ENCODE assay signal across 33 mouse cellular contexts in genomic region chr11:102368347-102368746, GRCm38 (mm10). TPM values are rescaled to one million over a fixed set of nuclear protein-coding genes. Genes with fewer than 3 reads are reported as not detected.
DNase-seq lines count a peak whose midpoint lies in the region; ATAC-seq and TF ChIP-seq lines count a peak whose summit lies in the region.
"Had no signal": no experiment of that assay in that cellular context is flagged by ENCODE, and none has a peak within 500 bp of the region (broad histone marks: within the 10 kb centered on the region; RNA-seq: fewer than 3 reads in every experiment).

No protein-coding gene starts in this region.

- WGBS in liver, embryonic 11.5 days = 40% methylated on average over 5 of the region's 5 CpGs
- WGBS in liver, embryonic 16.5 days (ENCODE audit: insufficient replicate concordance) = 26% methylated on average over 5 of the region's 5 CpGs

- peak; percentile 47 for DNase-seq in G1E (ENCODE audit: low spot score)
- no peak for DNase-seq in liver, embryonic 11.5 days (ENCODE audit: low spot score)
- DNase-seq in left cerebral cortex, adult 2 months (ENCODE audit: extremely low spot score in 1 of 2, low spot score in 2 of 2) = no peak
- no peak for DNase-seq in layer of hippocampus, postnatal 25 days (ENCODE audit: extremely low spot score in 1 of 2, low spot score in 1 of 2)
- no peak for DNase-seq in c-Kit-positive CD71-positive TER-119-positive erythroid progenitor cells, embryonic 14.5 days (ENCODE audit: low spot score)
- DNase-seq: adrenal gland, adult 2 months; adrenal gland, postnatal 36 days; cerebellum, adult 2 months; cerebellum, postnatal 36 days; embryo, embryonic 11 days; gastrocnemius, postnatal 25 days; heart, adult 18-20 months; kidney, adult 8-10 months; lung, adult 2 months; lung, postnatal 10 days; retina, postnatal 1 day; right cerebral cortex, postnatal 25 days had no signal

- peak overlapping the region; percentile 7 for H3K4me2 ChIP-seq in liver, embryonic 11.5 days
- H3K4me2 ChIP-seq in liver, embryonic 16.5 days (ENCODE audit: low read depth, low read length) = peak overlapping the region; percentile 50
- H3K4me2 ChIP-seq: embryonic facial prominence, embryonic 13.5 days; forebrain, embryonic 12.5 days; heart, embryonic 15.5 days; intestine, embryonic 15.5 days; limb, embryonic 13.5 days; midbrain, embryonic 15.5 days; neural tube, embryonic 15.5 days; stomach, embryonic 15.5 days had no signal

- no peaks in the 10 kb centered on the region for H3K9me3 ChIP-seq in erythroblast, embryonic 14.5 days (ENCODE audit: control insufficient read depth, low read length)
- H3K9me3 ChIP-seq in G1E (replicated peaks) = no peaks in the 10 kb centered on the region
- no peaks in the 10 kb centered on the region for H3K9me3 ChIP-seq in liver, embryonic 11.5 days (ENCODE audit: control insufficient read depth, low read length)
- H3K9me3 ChIP-seq in liver, embryonic 16.5 days (replicated peaks; ENCODE audit: control insufficient read depth, low read length) = no peaks in the 10 kb centered on the region
- H3K9me3 ChIP-seq: embryonic facial prominence, embryonic 13.5 days; forebrain, embryonic 12.5 days; heart, embryonic 15.5 days; intestine, embryonic 15.5 days; limb, embryonic 13.5 days; midbrain, embryonic 15.5 days; neural tube, embryonic 15.5 days; stomach, embryonic 15.5 days had no signal

- H3K27me3 ChIP-seq in erythroblast, embryonic 14.5 days (ENCODE audit: control insufficient read depth) = peaks cover 10% of the 10 kb centered on the region
- H3K27me3 ChIP-seq in G1E (ENCODE audit: insufficient read depth, low read length) = peaks cover 78% of the 10 kb centered on the region
- peaks cover 24% of the 10 kb centered on the region for H3K27me3 ChIP-seq in liver, embryonic 11.5 days (replicated peaks; ENCODE audit: control insufficient read depth, insufficient read depth, low read length)
- H3K27me3 ChIP-seq in liver, embryonic 16.5 days (ENCODE audit: control insufficient read depth, insufficient read depth, low read depth, low read length) = no peaks in the 10 kb centered on the region
- H3K27me3 ChIP-seq: midbrain, embryonic 15.5 days; neural tube, embryonic 15.5 days; stomach, embryonic 15.5 days had no signal

- no peak for TF ChIP-seq CTCF in G1E (IDR thresholded peaks at IDR 0.05; ENCODE audit: low read depth, low read length)
- no peak for TF ChIP-seq CTCF in left cerebral cortex, adult 2 months (IDR thresholded peaks at IDR 0.05)

- H3K36me3 ChIP-seq in erythroblast, embryonic 14.5 days (ENCODE audit: control insufficient read depth) = peaks cover 61% of the 10 kb centered on the region
- no peaks in the 10 kb centered on the region for H3K36me3 ChIP-seq in G1E (replicated peaks)
- H3K36me3 ChIP-seq in liver, embryonic 11.5 days (ENCODE audit: control insufficient read depth, insufficient read depth, low read length) = no peaks in the 10 kb centered on the region
- no peaks in the 10 kb centered on the region for H3K36me3 ChIP-seq in liver, embryonic 16.5 days (ENCODE audit: control insufficient read depth, insufficient read depth)
- H3K36me3 ChIP-seq: embryonic facial prominence, embryonic 13.5 days; forebrain, embryonic 12.5 days; heart, embryonic 15.5 days; intestine, embryonic 15.5 days; limb, embryonic 13.5 days; midbrain, embryonic 15.5 days; neural tube, embryonic 15.5 days; stomach, embryonic 15.5 days had no signal

- H3K27ac ChIP-seq in liver, embryonic 11.5 days (ENCODE audit: low read depth, low read length) = no peak overlapping the region
- H3K27ac ChIP-seq in liver, embryonic 16.5 days (ENCODE audit: low read length) = peak overlapping the region; percentile 85
- H3K27ac ChIP-seq in left cerebral cortex, adult 2 months = no peak overlapping the region
- H3K27ac ChIP-seq: embryonic facial prominence, embryonic 13.5 days; forebrain, embryonic 12.5 days; heart, embryonic 15.5 days; hindbrain, postnatal 0 days; intestine, embryonic 15.5 days; kidney, postnatal 0 days; limb, embryonic 13.5 days; macrophage; midbrain, embryonic 15.5 days; neural tube, embryonic 15.5 days; stomach, embryonic 15.5 days had no signal

- intact Hi-C loops in left cerebral cortex, adult 2 months (cut with DNase I) = loop anchor here (10.0 kb wide), 1 partner anchor 244 kb away; no protein-coding TSS in a partner anchor

- peaks cover 78% of the 10 kb centered on the region for H3K4me1 ChIP-seq in erythroblast, embryonic 14.5 days (ENCODE audit: control insufficient read depth)
- peaks cover 74% of the 10 kb centered on the region for H3K4me1 ChIP-seq in G1E (ENCODE audit: insufficient read depth, low read depth, low read length)
- peaks cover 34% of the 10 kb centered on the region for H3K4me1 ChIP-seq in liver, embryonic 11.5 days (replicated peaks; ENCODE audit: control insufficient read depth, insufficient read depth, low read length)
- H3K4me1 ChIP-seq in liver, embryonic 16.5 days (ENCODE audit: control insufficient read depth, low read depth, low read length) = peaks cover 70% of the 10 kb centered on the region
- H3K4me1 ChIP-seq: forebrain, embryonic 12.5 days; intestine, embryonic 15.5 days; limb, embryonic 13.5 days; midbrain, embryonic 15.5 days; neural tube, embryonic 15.5 days; stomach, embryonic 15.5 days had no signal

- ATAC-seq in erythroblast, adult 5-6 weeks (replicated peaks; ENCODE audit: low FRiP score, poor library complexity, severe bottlenecking) = no peak
- peak; percentile 17; the same call in 1 of the 2 replicates for ATAC-seq in G1E (ENCODE audit: extremely low read depth, insufficient number of reproducible peaks, low FRiP score, poor library complexity, severe bottlenecking)
- ATAC-seq in liver, embryonic 11.5 days (replicated peaks; ENCODE audit: low FRiP score) = 0 out of 2 replicates have a peak, but pooled peaks have one; percentile 4
- ATAC-seq in liver, embryonic 16.5 days (ENCODE audit: low read depth) = no peak
- ATAC-seq: activated CD4-positive, CD25-positive, alpha-beta regulatory T cell, adult 4 months; hindbrain, postnatal 0 days; intestine, embryonic 15.5 days; midbrain, embryonic 15.5 days had no signal

- peak overlapping the region; percentile 34 for H3K4me3 ChIP-seq in erythroblast, embryonic 14.5 days (replicated peaks)
- H3K4me3 ChIP-seq in G1E (ENCODE audit: low read depth, low read length) = no peak overlapping the region
- H3K4me3 ChIP-seq in liver, embryonic 11.5 days (ENCODE audit: low read depth, low read length) = no peak overlapping the region
- H3K4me3 ChIP-seq in liver, embryonic 16.5 days (ENCODE audit: low read depth, low read length) = no peak overlapping the region
- no peak overlapping the region for H3K4me3 ChIP-seq in left cerebral cortex, adult 2 months
- H3K4me3 ChIP-seq: embryonic facial prominence, embryonic 13.5 days; forebrain, embryonic 12.5 days; heart, embryonic 15.5 days; intestine, embryonic 15.5 days; limb, embryonic 13.5 days; midbrain, embryonic 15.5 days; neural tube, embryonic 15.5 days; stomach, embryonic 15.5 days had no signal

- H3K9ac ChIP-seq in liver, embryonic 11.5 days (ENCODE audit: low read depth, low read length) = peak overlapping the region; percentile 37; the same call in 1 of the 2 replicates
- H3K9ac ChIP-seq in liver, embryonic 16.5 days (ENCODE audit: low read depth, low read length) = peak overlapping the region; percentile 66
- H3K9ac ChIP-seq: embryonic facial prominence, embryonic 13.5 days; forebrain, embryonic 12.5 days; heart, embryonic 15.5 days; intestine, embryonic 15.5 days; limb, embryonic 13.5 days; midbrain, embryonic 15.5 days; neural tube, embryonic 15.5 days; stomach, embryonic 15.5 days had no signal

RNA-seq across cellular contexts. Expression of gene Slc4a1, which starts 2.3 kb away (rescaled TPM):
- 575 and 672 TPM in 2 replicates for polyA plus RNA-seq in erythroblast, embryonic 14.5 days (2012)
- total RNA-seq in erythroblast, adult 5-6 weeks (2015; ENCODE audit: low replicate concordance) = 4,977 and 5,433 TPM in 2 replicates
- 6,454 and 7,565 TPM in 2 replicates for total RNA-seq in erythroblast, adult 5-6 weeks (2017; ENCODE audit: low replicate concordance)
- 5.9 and 596 TPM in 2 replicates for total RNA-seq in G1E (2014; fragmentation: Nextera tagmentation)
- 1.1 and 1.5 TPM in 2 replicates for total RNA-seq in G1E (2017)
- polyA plus RNA-seq in G1E (2012) = 2.3 and 2.9 TPM in 2 replicates
- polyA plus RNA-seq in liver, embryonic 11.5 days (2014; fragmentation: Nextera tagmentation; extraction: Ambion mirVana) = 191 and 229 TPM in 2 replicates
- polyA plus RNA-seq in liver, embryonic 16.5 days (2015; fragmentation: Nextera tagmentation; extraction: Ambion mirVana) = 1,073 and 1,144 TPM in 2 replicates
- total RNA-seq in left cerebral cortex, adult 2 months (2021) = under 1 TPM; 0.16 to 0.43 TPM
- total RNA-seq in layer of hippocampus, postnatal 25 days (2021) = under 1 TPM; 0.31 to 0.81 TPM
- polyA plus RNA-seq: macrophage had no signal

RNA-seq across cellular contexts. Expression of gene Rundc3a, which starts 24.9 kb away (rescaled TPM):
- polyA plus RNA-seq in erythroblast, embryonic 14.5 days (2012) = 1.8 and 2.1 TPM in 2 replicates
- total RNA-seq in erythroblast, adult 5-6 weeks (2015; ENCODE audit: low replicate concordance) = 3.1 TPM in 1 of 2 replicates, not detected in the other
- 2.7 and 7.5 TPM in 2 replicates for total RNA-seq in erythroblast, adult 5-6 weeks (2017; ENCODE audit: low replicate concordance)
- total RNA-seq in G1E (2014; fragmentation: Nextera tagmentation) (not detected in 2 replicates), G1E (2017) (0.16 TPM in 1 of 2 replicates, not detected in the other)
- not detected in 2 replicates for polyA plus RNA-seq in G1E (2012)
- polyA plus RNA-seq in liver, embryonic 11.5 days (2014; fragmentation: Nextera tagmentation; extraction: Ambion mirVana) = 1.8 and 2.6 TPM in 2 replicates
- polyA plus RNA-seq in liver, embryonic 16.5 days (2015; fragmentation: Nextera tagmentation; extraction: Ambion mirVana) = 2.1 and 2.2 TPM in 2 replicates
- 100 to 1,000 TPM; 505 to 522 TPM for total RNA-seq in left cerebral cortex, adult 2 months (2021)
- total RNA-seq in layer of hippocampus, postnatal 25 days (2021) = 100 to 1,000 TPM; 442 to 490 TPM
- total RNA-seq: heart, postnatal 25 days had no signal

RNA-seq across cellular contexts. Expression of gene Slc25a39, which starts 39.4 kb away (rescaled TPM):
- 579 and 725 TPM in 2 replicates for polyA plus RNA-seq in erythroblast, embryonic 14.5 days (2012)
- total RNA-seq in erythroblast, adult 5-6 weeks (2015; ENCODE audit: low replicate concordance) = 461 and 462 TPM in 2 replicates
- total RNA-seq in erythroblast, adult 5-6 weeks (2017; ENCODE audit: low replicate concordance) = 236 and 290 TPM in 2 replicates
- total RNA-seq in G1E (2014; fragmentation: Nextera tagmentation) = 205 TPM in 2 replicates
- total RNA-seq in G1E (2017) = 55.3 and 55.9 TPM in 2 replicates
- 230 and 231 TPM in 2 replicates for polyA plus RNA-seq in G1E (2012)
- 282 and 283 TPM in 2 replicates for polyA plus RNA-seq in liver, embryonic 11.5 days (2014; fragmentation: Nextera tagmentation; extraction: Ambion mirVana)
- polyA plus RNA-seq in liver, embryonic 16.5 days (2015; fragmentation: Nextera tagmentation; extraction: Ambion mirVana) = 454 and 500 TPM in 2 replicates
- 10 to 100 TPM; 65.7 to 68.6 TPM for total RNA-seq in left cerebral cortex, adult 2 months (2021)
- total RNA-seq in layer of hippocampus, postnatal 25 days (2021) = 10 to 100 TPM; 63.7 to 65.3 TPM

RNA-seq across cellular contexts. Expression of gene Ubtf, which starts 48.8 kb away (rescaled TPM):
- polyA plus RNA-seq in erythroblast, embryonic 14.5 days (2012) = 10.3 and 12.3 TPM in 2 replicates
- 19.0 and 22.8 TPM in 2 replicates for total RNA-seq in erythroblast, adult 5-6 weeks (2015; ENCODE audit: low replicate concordance)
- 119 and 258 TPM in 2 replicates for total RNA-seq in erythroblast, adult 5-6 weeks (2017; ENCODE audit: low replicate concordance)
- total RNA-seq in G1E (2014; fragmentation: Nextera tagmentation) (69.7 and 74.7 TPM in 2 replicates), G1E (2017) (133 and 151 TPM in 2 replicates)
- 179 and 180 TPM in 2 replicates for polyA plus RNA-seq in G1E (2012)
- 104 and 108 TPM in 2 replicates for polyA plus RNA-seq in liver, embryonic 11.5 days (2014; fragmentation: Nextera tagmentation; extraction: Ambion mirVana)
- polyA plus RNA-seq in liver, embryonic 16.5 days (2015; fragmentation: Nextera tagmentation; extraction: Ambion mirVana) = 44.5 and 46.4 TPM in 2 replicates
- 100 to 1,000 TPM; 131 to 141 TPM for total RNA-seq in left cerebral cortex, adult 2 months (2021)
- 100 to 1,000 TPM; 123 to 134 TPM for total RNA-seq in layer of hippocampus, postnatal 25 days (2021)

Comparison
In these comparisons a context has a peak if more than half of its experiments do, and no peak if none do; other contexts are left out.
1. ATAC-seq: peak in G1E (single experiment) and liver, embryonic 11.5 days (single experiment); none in erythroblast, adult 5-6 weeks (single experiment) and liver, embryonic 16.5 days (single experiment).
2. RNA of gene Slc4a1, which starts 2.3 kb away (total RNA-seq): 4,977 to 7,565 TPM in erythroblast, adult 5-6 weeks; 1.1 to 596 TPM in G1E, 0.31 to 0.81 TPM in layer of hippocampus, postnatal 25 days and 0.16 to 0.43 TPM in left cerebral cortex, adult 2 months; every median in the first group is over 4 times any median in the second.
3. RNA of gene Rundc3a, which starts 24.9 kb away (total RNA-seq): 505 to 522 TPM in left cerebral cortex, adult 2 months and 442 to 490 TPM in layer of hippocampus, postnatal 25 days; 2.7 to 7.5 TPM in erythroblast, adult 5-6 weeks and 0.16 TPM in G1E; every median in the first group is over 10 times any median in the second.